Mouse (Mus musculus): ENCODE measurements at regions not wholly inside any gene's neighbourhood (a gene's known extent, or its start where the extent isn't known, plus 50 kb on each side); places are given as distances from the start of the nearest gene placed in this dataset.

- TF ChIP-seq CTCF (IDR thresholded peaks at IDR 0.05; ENCODE audit: low read depth, low read length) (no peak), POLR2A (IDR thresholded peaks at IDR 0.05; ENCODE audit: extremely low read depth, insufficient read depth, low read length) (no peak)
Observed at GRCm38 (mm10) chr17:89410026-89410425, 209.6 kb upstream of the Fshr start.

Data from liver, adult 2 months (tissue).